Mouse (Mus musculus): ENCODE data around the gene Hoxa3. TPM values are rescaled to one million over a fixed set of nuclear protein-coding genes. Genes with fewer than 3 reads are reported as not detected.

Gene Hoxa3
- total and polyA plus RNA-seq, 3 experiments = 0.08 to 0.38 (median 0.34) TPM

GRCm38 (mm10) chr6:52253511-52254500 lies 40.7 kb upstream of the Hoxa3 start:
- H3K79me2 ChIP-seq (replicated peaks; ENCODE audit: control insufficient read depth, extremely low read depth, insufficient read depth, poor library complexity, severe bottlenecking) = no peaks in the 10 kb centered on the region
- H3K4me1 ChIP-seq (ENCODE audit: control insufficient read depth in 1 of 2, insufficient read depth in 2 of 2) = no peaks in the 10 kb centered on the region
- no peaks in the 10 kb centered on the region for H3K36me3 ChIP-seq (replicated peaks in 1 of 2; ENCODE audit: control insufficient read depth in 1 of 2, insufficient read depth in 1 of 2, low read length in 1 of 2)
- H3K9me3 ChIP-seq (replicated peaks; ENCODE audit: low read length) = peaks cover 21% of the 10 kb centered on the region
- H3K27ac ChIP-seq (ENCODE audit: insufficient read depth, low read depth) = no peak overlapping the region
- no peak overlapping the region for H3K4me3 ChIP-seq (replicated peaks in 1 of 3; ENCODE audit: low read depth in 2 of 3, low read length in 2 of 3, poor library complexity in 1 of 3)
- no peak for DNase-seq (ENCODE audit: extremely low read depth)
- no peak overlapping the region for H3K4me2 ChIP-seq (ENCODE audit: insufficient read depth, low read depth, poor library complexity, severe bottlenecking)
- in situ Hi-C loops (cut with MboI; ENCODE audit: low pct_ligation_motif_present, low pct_unique_long_range_greater_than_20kb, low sequenced_read_pairs) (loop anchor here (25.0 kb wide), 1 partner anchor 658 kb away; no protein-coding TSS in a partner anchor), dilution Hi-C loops (cut with MboI; ENCODE audit: extremely low pct_ligation_motif_present, extremely low pct_unique_long_range_greater_than_20kb, low sequenced_read_pairs) (no loop called here)
- H3K9ac ChIP-seq (ENCODE audit: insufficient read depth, low read depth) = no peak overlapping the region
- no peak for TF ChIP-seq MXI1 (IDR thresholded peaks at IDR 0.05; ENCODE audit: low read depth, low read length)
- TF ChIP-seq POLR2A (IDR thresholded peaks at IDR 0.05; ENCODE audit: low read depth, low read length) = no peak
- TF ChIP-seq JUND (conservative IDR thresholded peaks at IDR 0.05; ENCODE audit: low read depth, low read length) = no peak
- TF ChIP-seq MAZ (IDR thresholded peaks at IDR 0.05; ENCODE audit: low read depth, low read length) = no peak
- TF ChIP-seq ZMIZ1 (IDR thresholded peaks at IDR 0.05; ENCODE audit: low read depth, low read length) = no peak
- no peak for TF ChIP-seq UBTF (IDR thresholded peaks at IDR 0.05; ENCODE audit: low read depth, low read length)
- no peak for TF ChIP-seq MEF2A (IDR thresholded peaks at IDR 0.05; ENCODE audit: borderline replicate concordance, low read depth, low read length)
- no peak for TF ChIP-seq TCF12 (IDR thresholded peaks at IDR 0.05; ENCODE audit: low read depth, low read length)
- no peak for TF ChIP-seq E2F4 (IDR thresholded peaks at IDR 0.05; ENCODE audit: insufficient replicate concordance, low read depth, low read length)
- TF ChIP-seq MAX (IDR thresholded peaks at IDR 0.05; ENCODE audit: low read length) = no peak
- no peak for TF ChIP-seq POLR2AphosphoS2 (IDR thresholded peaks at IDR 0.05; ENCODE audit: low read depth, low read length)
- H3K27me3 ChIP-seq (replicated peaks) = no peaks in the 10 kb centered on the region

- H3K79me2 ChIP-seq (replicated peaks; ENCODE audit: control insufficient read depth, extremely low read depth, insufficient read depth, poor library complexity, severe bottlenecking) = no peaks in the 10 kb centered on the region
- no peaks in the 10 kb centered on the region for H3K36me3 ChIP-seq (replicated peaks in 1 of 2; ENCODE audit: control insufficient read depth in 1 of 2, insufficient read depth in 1 of 2, low read length in 1 of 2)
- in situ Hi-C loops (cut with MboI; ENCODE audit: low pct_ligation_motif_present, low pct_unique_long_range_greater_than_20kb, low sequenced_read_pairs) = loop anchor here (25.0 kb wide), 1 partner anchor 659 kb away; no protein-coding TSS in a partner anchor
- dilution Hi-C loops (cut with MboI; ENCODE audit: extremely low pct_ligation_motif_present, extremely low pct_unique_long_range_greater_than_20kb, low sequenced_read_pairs) = no loop called here
- TF ChIP-seq ZC3H11A (IDR thresholded peaks at IDR 0.05; ENCODE audit: low read depth, low read length) = no peak
- no peak for TF ChIP-seq POLR2AphosphoS2 (IDR thresholded peaks at IDR 0.05; ENCODE audit: low read depth, low read length)
- no peak for TF ChIP-seq MYC (IDR thresholded peaks at IDR 0.05; ENCODE audit: low read depth, low read length)
- TF ChIP-seq RCOR1 (conservative IDR thresholded peaks at IDR 0.05; ENCODE audit: low read depth, low read length) = no peak
- TF ChIP-seq E2F4 (IDR thresholded peaks at IDR 0.05; ENCODE audit: insufficient replicate concordance, low read depth, low read length) = no peak
- no peak for TF ChIP-seq SMC3 (IDR thresholded peaks at IDR 0.05; ENCODE audit: low read depth, low read length)
- no peak for TF ChIP-seq ETS1 (conservative IDR thresholded peaks at IDR 0.05; ENCODE audit: low read depth, low read length)
- TF ChIP-seq MAFK (IDR thresholded peaks at IDR 0.05; ENCODE audit: insufficient replicate concordance, low read length) = no peak
- H3K9me3 ChIP-seq (replicated peaks; ENCODE audit: low read length) = peaks cover 21% of the 10 kb centered on the region
- DNase-seq (ENCODE audit: extremely low read depth) = no peak
- no peak overlapping the region for H3K27ac ChIP-seq (ENCODE audit: insufficient read depth, low read depth)
- no peaks in the 10 kb centered on the region for H3K4me1 ChIP-seq (ENCODE audit: control insufficient read depth in 1 of 2, insufficient read depth in 2 of 2)
- H3K27me3 ChIP-seq (replicated peaks) = no peaks in the 10 kb centered on the region
- H3K4me2 ChIP-seq (ENCODE audit: insufficient read depth, low read depth, poor library complexity, severe bottlenecking) = no peak overlapping the region
- H3K4me3 ChIP-seq (replicated peaks in 1 of 3; ENCODE audit: low read depth in 2 of 3, low read length in 2 of 3, poor library complexity in 1 of 3) = no peak overlapping the region
- no peak overlapping the region for H3K9ac ChIP-seq (ENCODE audit: insufficient read depth, low read depth)
These were observed 39.7 kb upstream of the Hoxa3 start for GRCm38 (mm10) chr6:52252775-52253376.

Data from CH12.LX (cell line).